Mouse (Mus musculus) frontal cortex, adult 2 months (tissue): ENCODE data around the gene Ppp1r21. TPM values are rescaled to one million over a fixed set of nuclear protein-coding genes. Genes with fewer than 3 reads are reported as not detected.

ENCODE experiments used
- DNase-seq, 2 experiments: peaks; one replicate each; pipeline ENCODE4 v3.0.0; 2022; ENCODE audit warnings: low spot score in 1 of 2; ENCODE audit errors: extremely low spot score in 1 of 2
- polyA plus RNA-seq: library from polyadenylated mRNA; depleted of rRNA; stranded (reverse); fragments of >200 nt; gene quantifications from 2 replicates; pipeline ENCODE4 v1.2.3, GENCODE M21; 2012; rRNA removed

Ppp1r21 gene
- polyA plus RNA-seq = 79.6 and 82.5 TPM in 2 replicates

DNA sequence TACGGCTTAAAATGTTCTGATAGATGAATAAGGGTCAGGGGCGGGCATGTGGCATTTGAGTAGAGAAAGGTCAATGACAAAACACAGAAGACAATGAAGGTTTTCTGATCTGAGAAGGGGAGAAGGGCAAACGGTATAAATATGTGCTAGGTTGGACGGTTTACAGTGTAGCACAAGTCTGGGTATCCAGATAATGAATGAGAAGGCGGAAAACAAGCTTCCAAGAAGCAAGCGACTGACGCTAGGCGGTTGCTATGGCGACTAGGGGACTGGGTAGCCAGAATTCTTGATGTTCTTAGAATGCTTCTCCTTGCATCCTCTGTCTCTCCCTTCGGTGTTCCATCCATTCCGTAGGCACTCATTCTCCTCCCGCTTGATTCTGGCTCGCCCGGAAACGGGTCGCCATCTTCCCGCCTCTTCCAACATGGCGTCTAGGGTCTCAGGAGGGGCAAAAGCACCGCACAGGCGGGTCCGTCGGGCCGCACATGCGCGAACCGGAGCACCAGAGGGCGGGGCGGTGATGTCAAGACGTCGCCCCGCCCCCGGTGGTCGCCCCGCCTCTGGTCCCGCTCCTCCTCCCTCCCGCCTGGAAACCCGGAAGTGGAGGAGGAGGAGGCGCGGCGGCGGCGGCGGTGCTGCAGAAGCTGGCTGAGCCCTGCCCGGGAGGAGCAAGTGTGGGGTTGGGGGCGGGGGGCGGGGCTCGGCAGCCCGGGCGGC lies at the start of gene Ppp1r21:
Gene Ppp1r21 (plus strand): TSS at position 600 of the 717 bp plus-strand sequence.
- DNase-seq = peak; percentile 95 to 99

- DNase-seq = no peak
These were observed 49.5 kb upstream of the Ppp1r21 start for GRCm38 (mm10) chr17:88480369-88480768.

DNA sequence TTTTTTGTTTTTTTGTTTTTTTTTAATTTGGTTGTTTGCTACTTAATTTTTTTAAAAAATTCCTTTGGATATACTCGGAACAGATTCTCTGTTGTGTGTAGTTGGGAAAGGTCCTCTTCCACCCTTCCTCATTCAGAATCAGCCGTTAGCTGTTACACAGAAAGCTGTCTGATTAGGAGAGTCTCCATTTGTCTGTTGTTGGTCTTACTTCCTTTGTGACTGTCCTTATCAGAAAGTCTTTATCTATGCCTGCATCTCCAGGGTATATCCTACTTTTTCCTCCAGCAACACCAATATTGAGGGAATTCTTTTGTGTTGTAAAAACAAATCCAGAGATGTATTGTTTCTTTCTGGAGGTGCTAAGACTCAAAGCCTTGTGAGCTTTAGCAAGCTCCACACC lies 48.9 kb upstream of the Ppp1r21 start:
- DNase-seq = no peak

GRCm38 (mm10) chr17:88481587-88481986 lies 48.3 kb upstream of the Ppp1r21 start:
- no peak for DNase-seq

GRCm38 (mm10) chr17:88484539-88484938 lies 45.4 kb upstream of the Ppp1r21 start:
- DNase-seq = no peak

DNA sequence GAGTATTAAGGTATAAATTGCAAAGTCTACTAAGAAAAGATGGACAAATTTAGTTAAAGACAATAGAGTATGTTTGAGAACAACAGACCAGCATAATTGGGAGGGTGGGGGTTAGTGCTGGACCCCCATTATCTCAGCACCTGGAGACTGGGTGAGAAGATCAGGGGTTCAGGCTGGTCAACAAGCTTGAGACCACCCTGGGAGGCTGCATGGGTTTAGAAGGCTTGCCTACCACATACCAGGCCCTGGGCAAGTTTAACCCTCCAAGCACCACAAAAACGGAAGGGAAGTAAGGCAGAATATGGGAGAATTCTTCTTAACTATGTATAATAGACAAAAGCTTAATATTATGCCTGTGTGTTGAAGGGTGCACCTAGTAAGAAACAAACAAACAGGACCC lies 45.0 kb upstream of the Ppp1r21 start:
- DNase-seq = no peak

DNA sequence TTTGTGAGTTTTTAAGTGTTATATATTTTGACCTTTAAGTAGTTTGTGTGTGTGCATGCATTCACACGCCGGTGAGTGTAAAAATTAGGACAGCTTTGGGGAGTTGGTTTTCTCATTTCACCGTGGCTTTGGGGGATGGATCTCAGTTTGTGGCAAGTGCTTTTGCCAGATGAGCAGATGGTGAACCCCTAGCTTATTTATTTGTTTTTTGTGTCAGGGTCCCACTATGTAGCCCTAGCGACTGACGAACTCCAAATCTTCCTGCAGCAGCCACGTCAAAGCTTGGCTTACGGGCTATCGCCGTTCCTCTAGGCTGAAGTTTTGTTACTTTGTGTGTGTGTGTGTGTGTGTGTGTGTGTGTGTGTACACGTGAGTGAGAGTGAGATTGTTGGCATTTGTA lies 39.4 kb upstream of the Ppp1r21 start:
- DNase-seq = no peak

- DNase-seq = no peak
These were observed 38.4 kb upstream of the Ppp1r21 start for GRCm38 (mm10) chr17:88491366-88492106.

- DNase-seq = no peak
These were observed 37.8 kb upstream of the Ppp1r21 start for GRCm38 (mm10) chr17:88492107-88492460.

DNA sequence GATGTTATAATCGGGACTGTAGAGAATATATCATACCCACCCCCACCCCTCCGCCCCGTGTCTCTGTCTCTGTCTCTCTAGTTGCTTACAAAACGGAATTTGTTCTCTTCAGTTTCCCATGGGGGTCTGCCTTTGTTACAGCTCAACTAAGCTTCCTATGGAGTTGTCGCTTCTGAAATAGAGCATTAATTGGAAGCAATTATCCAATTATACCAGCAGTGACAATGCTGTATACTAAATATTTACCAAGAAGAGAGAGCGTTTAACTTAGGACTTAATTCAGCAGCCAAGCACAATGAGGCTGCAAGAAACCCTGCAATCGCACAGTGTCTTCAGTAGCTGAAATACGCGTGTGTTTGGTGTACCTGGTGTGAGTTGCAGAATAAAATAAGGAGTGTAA lies 36.4 kb upstream of the Ppp1r21 start:
- no peak for DNase-seq

- DNase-seq = peak; percentile 38 to 57
These were observed 35.7 kb upstream of the Ppp1r21 start for GRCm38 (mm10) chr17:88494121-88494771.

GRCm38 (mm10) chr17:88494772-88495132 lies 35.2 kb upstream of the Ppp1r21 start:
- no peak for DNase-seq

DNA sequence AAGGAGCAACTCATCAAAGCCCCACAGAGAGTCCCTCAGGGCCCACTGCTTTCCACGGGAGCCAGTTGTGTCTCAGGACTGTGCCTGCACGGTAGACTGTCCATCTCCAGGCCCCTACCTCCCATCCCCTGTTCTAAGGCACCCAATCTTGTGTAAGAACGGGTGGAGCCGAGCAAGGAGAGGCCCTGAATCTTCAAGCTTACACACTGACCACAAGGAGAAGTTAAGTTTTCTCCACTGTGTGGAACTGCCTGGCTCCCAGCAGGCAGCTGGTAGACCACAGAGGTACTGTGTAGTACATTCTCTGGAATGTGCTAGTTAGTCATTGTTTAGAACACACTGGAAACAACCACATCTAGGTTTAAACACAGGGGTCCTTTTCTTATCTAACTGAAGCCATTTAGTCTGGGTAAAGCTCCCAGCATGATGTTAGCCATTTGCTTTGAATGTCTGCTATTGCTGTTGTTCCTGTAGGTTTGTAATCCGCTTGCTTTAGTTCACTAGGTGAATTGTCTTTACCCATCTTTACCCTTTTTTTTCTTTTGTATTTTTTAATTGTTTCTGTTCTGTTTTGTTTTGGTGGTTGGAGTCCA lies 31.7 kb upstream of the Ppp1r21 start:
- no peak for DNase-seq

DNA sequence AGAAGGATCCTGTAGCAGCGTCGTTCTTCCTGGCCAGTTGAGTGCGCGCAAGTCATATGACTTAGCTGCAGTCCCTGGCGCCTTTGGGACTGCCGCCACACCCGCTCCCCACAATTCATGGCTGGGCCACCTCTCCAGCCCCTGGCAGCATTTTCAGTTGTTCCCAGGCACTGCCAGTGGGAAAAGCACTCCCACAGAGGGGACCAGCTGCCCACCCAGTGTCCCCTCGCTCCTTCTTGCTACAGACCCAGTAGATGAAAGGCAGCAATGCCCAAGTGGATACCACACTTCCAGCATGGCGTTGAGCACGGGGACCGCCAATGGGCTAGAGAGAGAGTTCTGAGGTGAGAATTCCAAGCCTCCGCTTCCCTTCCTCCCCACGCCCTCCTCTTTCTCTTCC lies 25.9 kb upstream of the Ppp1r21 start:
- no peak for DNase-seq

- peak; percentile 21 to 44 for DNase-seq
These were observed 24.6 kb upstream of the Ppp1r21 start for GRCm38 (mm10) chr17:88505275-88505723.

- no peak for DNase-seq
These were observed 24.0 kb upstream of the Ppp1r21 start for GRCm38 (mm10) chr17:88505941-88506340.

GRCm38 (mm10) chr17:88507376-88507775 lies 22.5 kb upstream of the Ppp1r21 start:
- DNase-seq = no peak

DNA sequence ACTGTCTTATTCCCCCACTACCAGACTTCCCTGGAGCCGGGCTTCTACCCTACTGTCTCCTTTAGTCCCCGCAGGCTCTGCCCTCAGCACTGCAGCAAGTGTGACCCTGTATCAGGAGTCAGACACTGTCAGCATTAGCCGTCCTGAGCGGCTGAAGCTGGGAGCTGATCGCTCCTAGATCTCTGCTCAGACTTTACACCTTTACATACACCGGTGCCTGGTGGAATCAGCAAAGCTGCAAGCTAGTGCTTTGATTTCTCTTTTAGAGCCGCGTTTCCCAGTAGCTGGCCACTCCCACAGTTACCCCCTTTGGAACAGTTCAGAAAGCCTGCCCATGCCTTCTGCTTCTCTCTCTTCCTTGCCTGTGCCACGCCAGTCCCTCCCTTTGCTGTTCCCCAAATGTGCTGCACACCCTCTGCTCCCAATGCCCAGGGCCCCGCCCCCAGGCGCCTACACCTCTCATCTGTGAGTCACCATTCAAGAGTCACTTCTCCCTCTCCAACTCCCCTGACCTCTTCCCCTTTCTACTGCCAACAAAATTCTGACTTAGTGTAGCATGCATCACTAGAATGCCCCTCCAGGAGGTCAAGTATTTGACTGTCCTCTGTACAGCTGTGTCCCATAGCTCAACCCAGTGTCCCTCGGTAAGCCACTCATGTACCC lies 20.9 kb upstream of the Ppp1r21 start:
- no peak for DNase-seq

GRCm38 (mm10) chr17:88509999-88510398 lies 19.9 kb upstream of the Ppp1r21 start:
- no peak for DNase-seq

GRCm38 (mm10) chr17:88511095-88511551 lies 18.8 kb upstream of the Ppp1r21 start:
- DNase-seq = peak in 1 of 2 experiments; percentile 88

GRCm38 (mm10) chr17:88516477-88516876 lies 13.4 kb upstream of the Ppp1r21 start:
- no peak for DNase-seq
